Mouse (Mus musculus): Measurements from ENCODE around the gene E130114P18Rik. TPM values are rescaled to one million over a fixed set of nuclear protein-coding genes. Genes with fewer than 3 reads are reported as not detected.

E130114P18Rik gene
- total and polyA plus RNA-seq, 2 experiments from 2014 or later: 15.2 to 19.3 TPM

GRCm38 (mm10) chr4:97746106-97746900 lies 31.6 kb downstream of the E130114P18Rik start:
- no peaks in the 10 kb centered on the region for H3K36me3 ChIP-seq (ENCODE audit: insufficient read depth)
- 15% methylated on average over 19 of the region's 19 CpGs for WGBS

GRCm38 (mm10) chr4:97745296-97746105 lies 32.4 kb downstream of the E130114P18Rik start:
- no peaks in the 10 kb centered on the region for H3K27me3 ChIP-seq (ENCODE audit: insufficient read depth, low read length)
- peak overlapping the region; percentile 81 for H3K4me2 ChIP-seq (ENCODE audit: low read depth)
- no peaks in the 10 kb centered on the region for H3K9me3 ChIP-seq (ENCODE audit: low read length)
- 2% methylated on average over 32 of the region's 32 CpGs for WGBS
- peak; percentile 84 for TF ChIP-seq CTCF (IDR thresholded peaks at IDR 0.05; ENCODE audit: low read depth)
- no peak overlapping the region for H3K27ac ChIP-seq (ENCODE audit: low read depth, low read length)
- no peaks in the 10 kb centered on the region for H3K4me1 ChIP-seq (ENCODE audit: insufficient read depth)
- DNase-seq: peak; percentile 86
- peak overlapping the region; percentile 40 for H3K9ac ChIP-seq
- H3K4me3 ChIP-seq (ENCODE audit: low read depth, low read length): peak overlapping the region; percentile 39
- H3K36me3 ChIP-seq (ENCODE audit: insufficient read depth): no peaks in the 10 kb centered on the region
- peak; percentile 92 for ATAC-seq

More at GRCm38 (mm10) chr4:97746106-97746900, 31.6 kb downstream of the E130114P18Rik start:
- Histone ChIP-seq H3K27ac (ENCODE audit: low read depth, low read length) (no peak overlapping the region), H3K4me2 (ENCODE audit: low read depth) (peak overlapping the region; percentile 81), H3K9me3 (ENCODE audit: low read length) (no peaks in the 10 kb centered on the region), H3K27me3 (ENCODE audit: insufficient read depth, low read length) (no peaks in the 10 kb centered on the region), H3K4me3 (ENCODE audit: low read depth, low read length) (peak overlapping the region; percentile 39), H3K9ac (peak overlapping the region; percentile 40; the same call in 1 of the 2 replicates), H3K4me1 (ENCODE audit: insufficient read depth) (no peaks in the 10 kb centered on the region)
- DNase-seq (no peak), ATAC-seq (peak; percentile 26; the same call in 1 of the 2 replicates)
- no peak for TF ChIP-seq CTCF (IDR thresholded peaks at IDR 0.05; ENCODE audit: low read depth)

DNA sequence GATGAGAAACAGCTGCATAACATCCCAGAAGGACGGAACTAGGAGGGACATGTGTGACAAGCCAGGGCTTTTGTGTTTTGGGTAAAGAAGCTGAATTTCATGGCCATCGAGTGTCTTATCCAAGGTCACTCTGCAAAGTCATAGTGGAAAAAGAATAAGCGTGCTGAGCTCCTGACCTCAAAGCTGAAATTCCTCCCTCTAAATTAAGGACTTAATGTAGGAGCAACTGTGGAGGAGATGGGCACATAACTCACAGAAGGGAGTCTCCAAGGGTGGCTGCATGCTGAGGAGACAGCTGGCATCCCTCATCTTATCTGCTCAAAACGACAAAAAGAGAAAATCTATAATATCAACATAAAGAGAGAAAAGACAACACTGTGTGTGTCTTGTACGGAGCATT lies 33.9 kb downstream of the E130114P18Rik start:
- Histone ChIP-seq H3K27me3 (ENCODE audit: insufficient read depth, low read length) (no peaks in the 10 kb centered on the region), H3K9me3 (ENCODE audit: low read length) (no peaks in the 10 kb centered on the region), H3K4me2 (ENCODE audit: low read depth) (no peak overlapping the region), H3K9ac (no peak overlapping the region), H3K36me3 (ENCODE audit: insufficient read depth) (no peaks in the 10 kb centered on the region), H3K4me1 (ENCODE audit: insufficient read depth) (no peaks in the 10 kb centered on the region), H3K4me3 (ENCODE audit: low read depth, low read length) (no peak overlapping the region), H3K27ac (ENCODE audit: low read depth, low read length) (no peak overlapping the region)
- WGBS: 80% methylated on average over 5 of the region's 5 CpGs
- ATAC-seq: no peak
- DNase-seq: no peak
- TF ChIP-seq CTCF (IDR thresholded peaks at IDR 0.05; ENCODE audit: low read depth): no peak

DNA sequence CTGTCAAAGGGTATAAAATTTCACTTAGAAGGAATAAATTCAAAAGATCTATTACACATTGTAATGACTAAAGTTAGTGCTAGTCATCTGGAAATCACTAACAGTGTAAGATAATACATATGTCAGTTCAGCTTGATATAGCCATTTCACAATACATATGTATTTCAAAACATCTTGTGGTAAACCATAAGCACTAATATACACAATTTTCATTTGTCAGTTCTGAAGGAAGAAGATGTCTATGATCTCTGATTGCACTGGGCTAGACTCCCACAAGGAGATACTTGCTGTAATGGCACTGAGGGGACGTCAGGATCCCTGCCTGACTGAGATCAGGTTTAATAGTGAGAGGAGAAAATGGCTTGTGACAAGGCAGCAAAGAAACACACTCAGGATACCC lies 44.5 kb downstream of the E130114P18Rik start:
- DNase-seq (no peak), ATAC-seq (no peak)
- WGBS: 59% methylated on average over 1 of the region's 1 CpGs
- no peak overlapping the region for H3K27ac ChIP-seq (ENCODE audit: low read depth, low read length)
- no peaks in the 10 kb centered on the region for H3K27me3 ChIP-seq (ENCODE audit: insufficient read depth, low read length)
- no peak overlapping the region for H3K4me2 ChIP-seq (ENCODE audit: low read depth)
- H3K9ac ChIP-seq: no peak overlapping the region
- H3K4me1 ChIP-seq (ENCODE audit: insufficient read depth): no peaks in the 10 kb centered on the region
- H3K9me3 ChIP-seq (ENCODE audit: low read length): no peaks in the 10 kb centered on the region
- no peak overlapping the region for H3K4me3 ChIP-seq (ENCODE audit: low read depth, low read length)
- TF ChIP-seq CTCF (IDR thresholded peaks at IDR 0.05; ENCODE audit: low read depth): no peak
- H3K36me3 ChIP-seq (ENCODE audit: insufficient read depth): no peaks in the 10 kb centered on the region

DNA sequence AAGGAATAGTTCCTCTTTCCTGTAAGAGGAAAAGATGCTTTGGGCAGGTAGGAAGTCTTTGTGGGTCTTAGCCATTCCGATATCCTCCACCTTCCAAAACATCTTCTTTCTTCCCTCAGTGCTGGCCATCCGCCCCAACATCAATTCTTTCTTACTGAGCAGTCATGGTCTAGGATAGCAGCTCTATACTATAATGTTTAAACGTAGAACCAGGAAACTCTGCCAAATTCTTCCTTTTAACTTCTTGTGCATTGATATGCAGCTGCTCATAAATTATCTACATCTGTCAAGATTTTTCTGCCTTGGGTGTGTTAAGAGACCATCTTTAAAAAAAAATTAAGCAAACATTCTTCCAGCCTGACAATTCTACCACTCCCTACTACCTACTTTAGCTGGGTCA lies 47.5 kb downstream of the E130114P18Rik start:
- no peak for TF ChIP-seq CTCF (IDR thresholded peaks at IDR 0.05; ENCODE audit: low read depth)
- no peak for ATAC-seq
- Histone ChIP-seq H3K27me3 (ENCODE audit: insufficient read depth, low read length) (no peaks in the 10 kb centered on the region), H3K9ac (no peak overlapping the region), H3K9me3 (ENCODE audit: low read length) (no peaks in the 10 kb centered on the region), H3K4me3 (ENCODE audit: low read depth, low read length) (no peak overlapping the region), H3K4me1 (ENCODE audit: insufficient read depth) (no peaks in the 10 kb centered on the region), H3K4me2 (ENCODE audit: low read depth) (no peak overlapping the region), H3K27ac (ENCODE audit: low read depth, low read length) (no peak overlapping the region), H3K36me3 (ENCODE audit: insufficient read depth) (no peaks in the 10 kb centered on the region)
- no peak for DNase-seq
- 82% methylated on average over 3 of the region's 3 CpGs for WGBS

DNA sequence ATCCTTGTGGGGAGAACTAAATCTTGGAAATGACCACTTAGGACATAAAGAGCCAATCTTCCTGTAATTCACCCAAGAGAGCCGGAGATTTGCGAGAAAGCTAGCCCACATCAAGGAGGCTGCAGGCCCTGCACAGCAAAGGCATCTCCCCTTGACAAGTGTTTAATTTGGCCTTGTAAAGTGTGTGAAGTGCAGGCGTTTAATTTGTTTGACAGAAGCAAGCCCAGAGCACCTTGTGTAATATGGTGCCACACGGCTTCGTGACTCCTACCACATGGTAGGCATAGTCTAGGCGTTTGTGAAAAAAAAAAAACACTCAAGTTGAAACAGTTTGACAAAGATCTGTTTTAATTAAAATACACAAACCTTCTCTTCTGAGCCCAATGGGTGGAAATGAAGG lies 47.9 kb downstream of the E130114P18Rik start:
- WGBS: 73% methylated on average over 6 of the region's 6 CpGs
- DNase-seq: no peak
- no peak overlapping the region for H3K4me2 ChIP-seq (ENCODE audit: low read depth)

GRCm38 (mm10) chr4:97728520-97728919 lies 49.4 kb downstream of the E130114P18Rik start:
- Histone ChIP-seq H3K9me3 (ENCODE audit: low read length) (no peaks in the 10 kb centered on the region), H3K27ac (ENCODE audit: low read depth, low read length) (no peak overlapping the region), H3K4me3 (ENCODE audit: low read depth, low read length) (no peak overlapping the region), H3K9ac (no peak overlapping the region), H3K4me2 (ENCODE audit: low read depth) (no peak overlapping the region), H3K4me1 (ENCODE audit: insufficient read depth) (no peaks in the 10 kb centered on the region), H3K27me3 (ENCODE audit: insufficient read depth, low read length) (no peaks in the 10 kb centered on the region), H3K36me3 (ENCODE audit: insufficient read depth) (no peaks in the 10 kb centered on the region)
- 97% methylated on average over 4 of the region's 4 CpGs for WGBS
- DNase-seq (no peak), ATAC-seq (no peak)
- TF ChIP-seq CTCF (IDR thresholded peaks at IDR 0.05; ENCODE audit: low read depth): no peak

More for the DNA sequence above, 47.9 kb downstream of the E130114P18Rik start:
- H3K9me3 ChIP-seq (ENCODE audit: low read length): no peaks in the 10 kb centered on the region
- TF ChIP-seq CTCF (IDR thresholded peaks at IDR 0.05; ENCODE audit: low read depth): no peak
- no peaks in the 10 kb centered on the region for H3K36me3 ChIP-seq (ENCODE audit: insufficient read depth)
- H3K27ac ChIP-seq (ENCODE audit: low read depth, low read length): no peak overlapping the region
- no peak overlapping the region for H3K9ac ChIP-seq
- H3K27me3 ChIP-seq (ENCODE audit: insufficient read depth, low read length): no peaks in the 10 kb centered on the region
- ATAC-seq: no peak
- no peak overlapping the region for H3K4me3 ChIP-seq (ENCODE audit: low read depth, low read length)
- no peaks in the 10 kb centered on the region for H3K4me1 ChIP-seq (ENCODE audit: insufficient read depth)

All from forebrain, postnatal 0 days (tissue).